Mouse (Mus musculus) heart, adult 9 months (tissue): ENCODE results near the gene Trmt112.

Source experiments
- DNase-seq, 2 experiments: peaks; one replicate each; pipeline ENCODE4 v3.0.0; 2022; ENCODE audit warnings: low spot score in 2 of 2

The Trmt112 gene

DNA sequence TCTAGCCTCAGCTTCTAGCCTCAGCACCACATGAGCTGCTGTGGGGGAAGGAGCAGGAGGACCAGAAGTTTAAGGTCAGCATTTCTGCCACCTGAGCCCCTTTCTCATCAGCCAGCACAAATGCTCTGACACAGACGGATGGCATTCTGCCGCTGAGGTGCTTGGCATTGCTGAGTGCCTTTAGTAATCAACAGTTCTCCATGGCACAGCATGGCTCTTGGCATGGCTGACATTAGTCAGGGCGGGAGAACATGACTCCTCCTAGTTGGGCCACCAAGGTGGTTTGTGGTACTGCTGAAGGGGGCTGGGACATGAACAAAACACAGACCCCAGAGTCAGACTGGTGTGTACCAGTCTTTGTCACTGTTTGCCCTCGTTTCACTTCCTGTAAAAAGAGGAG, 38.7 kb downstream of the Trmt112 start:
- no peak for DNase-seq

- no peak for DNase-seq
Observed at GRCm38 (mm10) chr19:6949532-6949931, 40.0 kb downstream of the Trmt112 start.

GRCm38 (mm10) chr19:6949951-6950350, 40.5 kb downstream of the Trmt112 start:
- no peak for DNase-seq

- peak; percentile 67 to 70 for DNase-seq
Observed at GRCm38 (mm10) chr19:6950613-6951153, 41.2 kb downstream of the Trmt112 start.

- DNase-seq, result peak; percentile 98 to 99
Observed at GRCm38 (mm10) chr19:6951381-6951968, 42.0 kb downstream of the Trmt112 start.

DNA sequence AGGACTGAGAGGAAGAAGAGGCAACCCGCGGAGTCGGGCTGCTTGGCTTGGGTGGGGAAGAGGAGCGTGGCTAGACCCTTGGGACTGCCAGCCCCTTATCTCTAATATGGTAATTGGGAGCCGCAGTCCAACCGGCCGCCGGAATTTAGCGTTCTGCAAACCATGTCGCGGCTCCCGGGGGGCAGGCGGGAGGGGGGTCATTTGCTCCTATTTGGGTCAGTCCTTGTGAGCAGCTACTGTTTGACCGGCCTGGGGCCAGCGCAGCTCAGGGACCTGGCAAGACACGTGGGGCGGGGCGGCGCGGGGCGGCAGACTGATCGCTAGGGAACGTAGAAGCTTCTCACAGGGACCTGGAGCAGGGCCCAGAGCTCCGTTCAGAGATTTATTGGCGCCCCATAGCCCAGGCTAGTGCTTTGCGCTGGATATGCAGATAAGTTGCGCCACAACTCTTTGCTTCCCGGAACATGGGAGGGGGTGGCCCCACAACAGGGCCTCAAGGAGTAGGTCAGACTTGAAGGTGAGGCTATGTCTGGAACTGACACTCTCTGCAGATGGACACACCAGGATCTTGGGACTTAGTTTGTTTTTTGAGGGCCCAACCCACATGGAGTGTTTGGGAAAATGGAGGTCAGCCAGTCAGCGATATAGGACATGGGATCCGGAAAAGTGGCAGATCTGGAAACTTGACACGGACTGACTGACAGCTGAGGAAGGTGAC, 42.7 kb downstream of the Trmt112 start:
- DNase-seq, result peak; percentile 89 to 92

DNA sequence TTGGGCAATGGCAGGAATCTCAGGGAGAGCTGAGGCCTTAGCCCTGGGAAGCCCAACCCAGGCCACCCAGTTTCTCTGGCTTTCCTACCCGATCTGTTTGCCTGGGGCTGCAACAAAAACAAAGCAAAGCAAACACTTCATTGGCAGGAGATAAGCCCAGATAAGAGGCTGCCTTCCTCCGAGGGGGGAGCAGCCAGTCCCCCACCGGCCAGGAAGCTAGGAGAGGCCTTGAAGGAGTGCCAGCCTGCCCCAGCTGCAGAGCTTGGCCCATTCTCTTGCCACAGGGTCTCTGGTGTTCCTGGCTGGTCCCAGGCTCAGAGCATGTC, 43.2 kb downstream of the Trmt112 start:
- DNase-seq, result peak; percentile 67 to 78

DNA sequence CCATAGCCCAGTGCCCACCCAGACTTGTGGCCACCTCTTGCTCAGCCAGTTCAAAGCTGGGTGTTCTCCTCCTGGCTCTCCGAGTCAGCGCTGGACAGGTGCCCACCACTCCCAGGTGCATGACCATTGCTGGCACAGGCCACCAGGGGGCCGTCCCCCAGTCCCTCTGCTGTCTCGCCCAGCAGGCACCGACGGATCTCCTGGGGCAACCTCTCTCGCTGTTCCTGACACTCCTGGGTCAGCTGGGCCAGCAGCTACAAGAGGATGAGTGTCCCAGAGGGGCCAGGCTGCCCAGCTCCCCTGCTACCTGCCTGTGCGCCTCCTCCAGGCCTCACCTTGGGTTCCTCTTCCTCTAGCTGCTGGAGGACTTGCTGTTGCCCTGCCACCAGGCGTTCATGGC, 44.5 kb downstream of the Trmt112 start:
- DNase-seq, result no peak

DNA sequence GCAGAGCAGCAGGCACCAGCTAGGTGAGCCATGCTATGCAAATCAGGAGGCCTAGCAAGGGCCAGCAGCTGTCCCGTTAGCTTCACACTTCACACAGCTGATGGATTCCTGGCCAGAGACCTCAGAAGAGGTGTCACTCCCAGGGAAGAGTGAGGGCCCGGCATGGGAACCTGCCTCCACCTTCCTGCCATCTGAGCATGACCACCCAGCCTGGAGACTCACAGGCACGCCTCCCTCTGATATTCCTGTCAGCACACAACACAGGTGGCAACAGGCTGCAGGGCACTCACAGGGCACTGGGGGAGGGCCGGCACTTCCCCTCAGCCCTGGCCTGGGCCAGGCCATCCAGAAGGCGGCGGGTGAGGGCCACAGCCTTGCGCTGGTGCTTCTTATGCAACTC, 45.9 kb downstream of the Trmt112 start:
- DNase-seq, result peak in 1 of 2 experiments; percentile 54

DNA sequence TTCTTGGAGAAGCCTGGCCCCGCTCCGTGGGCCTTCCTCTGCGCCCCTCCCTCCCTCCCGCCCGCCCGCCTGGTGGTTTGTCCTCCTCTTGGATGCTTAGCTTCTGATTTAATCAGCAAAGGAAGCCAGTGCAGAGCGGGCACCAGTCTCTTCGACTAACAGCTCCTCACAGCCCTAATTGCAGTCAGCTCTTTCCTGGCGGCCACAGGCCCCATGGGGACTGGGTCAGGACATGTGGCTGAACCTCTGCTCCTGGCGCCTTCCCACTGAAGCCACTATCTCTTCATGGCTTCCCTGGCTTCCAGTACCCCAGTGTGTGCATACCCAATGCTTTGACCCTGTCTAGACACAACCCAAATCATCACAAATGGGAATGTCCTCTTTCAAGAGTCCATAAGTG, 47.0 kb downstream of the Trmt112 start:
- DNase-seq, result no peak
